Mouse (Mus musculus): Measurements from ENCODE around the gene Slc6a6. TPM values are rescaled to one million over a fixed set of nuclear protein-coding genes. Genes with fewer than 3 reads are reported as not detected.
A peak's percentile ranks its signal among the peaks of the same experiment; 100 is the strongest.

Slc6a6 gene
- polyA plus RNA-seq, 1 experiment from 2014 or later, result 59.1 TPM

DNA sequence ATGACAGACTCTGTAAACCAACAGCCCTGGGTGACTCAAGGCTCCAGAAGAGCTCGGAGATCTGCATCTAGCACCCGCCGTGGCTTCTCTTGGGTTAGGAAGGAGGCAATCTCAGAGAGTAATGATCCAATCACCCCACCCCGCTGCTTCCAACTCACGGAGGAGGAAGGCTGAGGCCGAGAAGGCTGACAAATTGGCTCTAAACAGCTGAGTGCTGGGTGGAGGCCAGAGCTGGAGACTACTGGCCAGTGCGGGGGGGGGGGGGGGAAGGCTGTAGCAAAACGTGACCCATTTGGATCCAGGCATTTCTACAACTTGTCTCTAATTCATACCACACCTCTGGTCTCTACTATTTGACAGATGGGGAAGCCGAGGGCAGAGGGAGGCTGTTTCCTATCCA, 95.4 kb downstream of the Slc6a6 start:
- no peak overlapping the region for H3K9ac ChIP-seq (ENCODE audit: low read length)
- no peak overlapping the region for H3K27ac ChIP-seq (ENCODE audit: low read length)
- H3K4me2 ChIP-seq (ENCODE audit: low read depth, low read length), result no peak overlapping the region
- no peak for ATAC-seq (replicated peaks; ENCODE audit: extremely low read depth, insufficient read depth, low FRiP score)
- peaks cover 3% of the 10 kb centered on the region; the same call in 1 of the 2 replicates for H3K36me3 ChIP-seq (ENCODE audit: control insufficient read depth, insufficient read depth)
- 61% methylated on average over 8 of the region's 9 CpGs for WGBS
- H3K4me3 ChIP-seq (ENCODE audit: low read length), result no peak overlapping the region
- no peaks in the 10 kb centered on the region for H3K9me3 ChIP-seq (replicated peaks; ENCODE audit: control insufficient read depth, low read length)
- no peaks in the 10 kb centered on the region for H3K4me1 ChIP-seq (ENCODE audit: control insufficient read depth, insufficient read depth, low read length)
- no peaks in the 10 kb centered on the region for H3K27me3 ChIP-seq (ENCODE audit: control insufficient read depth, insufficient read depth, low read length)

DNA sequence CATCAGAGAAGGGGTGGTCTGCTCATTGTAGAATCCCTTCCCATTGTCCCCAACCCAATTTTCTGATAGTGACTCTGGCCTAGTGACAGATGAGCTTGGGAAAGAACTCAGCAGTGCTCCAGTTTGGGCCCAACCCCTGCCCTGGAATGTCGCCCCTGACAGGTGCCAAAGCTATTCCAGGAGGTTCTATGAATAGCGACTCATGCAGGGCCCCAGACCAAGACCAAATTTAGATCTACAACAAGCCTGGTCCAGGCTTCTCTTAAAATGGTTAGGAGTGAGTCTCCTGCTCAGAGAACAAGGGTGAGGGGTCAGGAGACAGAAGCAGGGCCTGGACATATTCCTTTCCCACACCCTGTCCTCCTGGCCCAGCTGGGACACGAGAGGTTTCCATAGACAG, 101.2 kb downstream of the Slc6a6 start:
- 40% methylated on average over 3 of the region's 3 CpGs for WGBS

DNA sequence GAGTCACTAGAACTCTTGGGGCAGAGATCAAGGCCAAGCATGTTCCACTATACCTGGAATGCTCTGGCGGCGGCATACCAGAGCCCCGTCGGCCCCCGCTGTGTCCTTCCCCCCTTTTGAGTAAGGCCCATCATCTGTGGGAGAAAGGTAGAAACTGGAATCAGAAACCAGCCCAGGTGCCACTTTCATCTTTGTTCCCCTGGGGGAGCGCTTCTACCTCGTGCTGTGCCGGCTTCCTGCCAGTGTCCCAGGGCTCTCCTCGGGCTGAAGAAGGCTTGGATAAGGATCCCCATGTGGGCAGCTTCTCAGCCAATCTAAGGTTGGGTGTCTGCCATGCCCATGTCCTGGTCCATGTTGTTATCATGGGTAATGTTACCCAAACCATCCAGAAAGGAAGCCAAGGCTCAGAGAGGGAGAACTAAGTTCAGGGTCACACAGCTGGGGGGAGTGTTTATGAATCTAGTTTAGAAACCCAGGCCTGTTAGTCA, 104.5 kb downstream of the Slc6a6 start:
- Histone ChIP-seq H3K9ac (ENCODE audit: low read length) (no peak overlapping the region), H3K4me1 (ENCODE audit: control insufficient read depth, insufficient read depth, low read length) (peaks cover 41% of the 10 kb centered on the region), H3K9me3 (replicated peaks; ENCODE audit: control insufficient read depth, low read length) (no peaks in the 10 kb centered on the region), H3K27me3 (ENCODE audit: control insufficient read depth, insufficient read depth, low read length) (no peaks in the 10 kb centered on the region), H3K27ac (ENCODE audit: low read length) (no peak overlapping the region), H3K4me2 (ENCODE audit: low read depth, low read length) (no peak overlapping the region), H3K36me3 (ENCODE audit: control insufficient read depth, insufficient read depth) (no peaks in the 10 kb centered on the region), H3K4me3 (ENCODE audit: low read length) (no peak overlapping the region)
- 71% methylated on average over 9 of the region's 9 CpGs for WGBS
- ATAC-seq (replicated peaks; ENCODE audit: extremely low read depth, insufficient read depth, low FRiP score), result no peak

More for the DNA sequence above, 101.2 kb downstream of the Slc6a6 start:
- Histone ChIP-seq H3K4me2 (ENCODE audit: low read depth, low read length) (no peak overlapping the region; the same call in 1 of the 2 replicates), H3K27ac (ENCODE audit: low read length) (peak overlapping the region; percentile 99), H3K9me3 (replicated peaks; ENCODE audit: control insufficient read depth, low read length) (no peaks in the 10 kb centered on the region), H3K4me1 (ENCODE audit: control insufficient read depth, insufficient read depth, low read length) (peaks cover 16% of the 10 kb centered on the region), H3K36me3 (ENCODE audit: control insufficient read depth, insufficient read depth) (peaks cover 3% of the 10 kb centered on the region; the same call in 1 of the 2 replicates), H3K4me3 (ENCODE audit: low read length) (no peak overlapping the region), H3K9ac (ENCODE audit: low read length) (peak overlapping the region; percentile 63), H3K27me3 (ENCODE audit: control insufficient read depth, insufficient read depth, low read length) (no peaks in the 10 kb centered on the region)
- ATAC-seq (replicated peaks; ENCODE audit: extremely low read depth, insufficient read depth, low FRiP score), result peak; percentile 91

DNA sequence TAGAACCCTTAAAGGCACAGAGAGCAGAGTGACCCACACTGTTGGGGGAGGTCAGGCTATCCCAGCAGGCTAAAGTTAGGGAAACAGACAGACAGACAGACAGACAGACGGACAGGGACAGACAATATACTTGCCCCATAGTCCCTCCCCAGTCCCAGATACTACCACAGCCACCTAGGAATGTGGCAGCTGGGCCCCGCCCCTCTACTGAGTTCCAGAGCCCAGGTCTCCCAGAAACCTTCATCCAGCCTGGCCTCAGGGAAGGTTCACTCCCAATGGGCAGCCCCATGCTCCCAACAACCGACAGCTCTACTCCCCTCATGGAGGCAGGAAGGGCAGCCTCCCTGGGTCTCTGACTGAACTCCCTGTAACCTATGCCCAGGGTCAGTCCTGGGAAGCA, 111.8 kb downstream of the Slc6a6 start:
- Histone ChIP-seq H3K27ac (ENCODE audit: low read length) (peak overlapping the region; percentile 34), H3K4me2 (ENCODE audit: low read depth, low read length) (peak overlapping the region; percentile 70), H3K4me1 (ENCODE audit: control insufficient read depth, insufficient read depth, low read length) (peaks cover 69% of the 10 kb centered on the region), H3K9ac (ENCODE audit: low read length) (peak overlapping the region; percentile 75), H3K36me3 (ENCODE audit: control insufficient read depth, insufficient read depth) (no peaks in the 10 kb centered on the region), H3K27me3 (ENCODE audit: control insufficient read depth, insufficient read depth, low read length) (no peaks in the 10 kb centered on the region), H3K4me3 (ENCODE audit: low read length) (peak overlapping the region; percentile 53), H3K9me3 (replicated peaks; ENCODE audit: control insufficient read depth, low read length) (no peaks in the 10 kb centered on the region)
- WGBS, result 57% methylated on average over 3 of the region's 3 CpGs
- ATAC-seq (replicated peaks; ENCODE audit: extremely low read depth, insufficient read depth, low FRiP score), result peak; percentile 30; the same call in 1 of the 2 replicates

DNA sequence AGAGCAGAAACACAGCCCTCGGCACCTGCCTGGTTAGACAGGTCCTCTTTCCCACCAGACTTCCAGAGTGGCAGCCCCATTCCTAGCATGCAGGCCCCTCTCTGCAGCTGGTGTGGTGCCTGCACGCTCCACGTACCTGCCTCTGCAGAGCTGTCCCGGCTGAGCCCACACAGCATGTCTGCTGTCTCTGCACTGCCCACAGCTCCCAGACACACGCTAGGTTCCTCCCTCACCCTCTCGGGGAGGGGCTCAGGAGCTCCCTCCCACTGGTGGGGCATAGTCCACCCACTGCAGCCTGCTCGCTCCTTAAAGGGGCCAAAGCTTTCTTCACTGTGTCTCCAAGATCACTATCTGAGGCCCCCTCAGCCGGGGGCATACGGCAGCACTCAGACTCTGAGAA, 112.2 kb downstream of the Slc6a6 start:
- Histone ChIP-seq H3K27ac (ENCODE audit: low read length) (peak overlapping the region; percentile 34), H3K27me3 (ENCODE audit: control insufficient read depth, insufficient read depth, low read length) (no peaks in the 10 kb centered on the region), H3K4me1 (ENCODE audit: control insufficient read depth, insufficient read depth, low read length) (peaks cover 68% of the 10 kb centered on the region), H3K9ac (ENCODE audit: low read length) (peak overlapping the region; percentile 75), H3K4me2 (ENCODE audit: low read depth, low read length) (peak overlapping the region; percentile 70), H3K36me3 (ENCODE audit: control insufficient read depth, insufficient read depth) (no peaks in the 10 kb centered on the region), H3K9me3 (replicated peaks; ENCODE audit: control insufficient read depth, low read length) (no peaks in the 10 kb centered on the region), H3K4me3 (ENCODE audit: low read length) (peak overlapping the region; percentile 53)
- 27% methylated on average over 9 of the region's 9 CpGs for WGBS
- ATAC-seq (replicated peaks; ENCODE audit: extremely low read depth, insufficient read depth, low FRiP score), result peak; percentile 79

DNA sequence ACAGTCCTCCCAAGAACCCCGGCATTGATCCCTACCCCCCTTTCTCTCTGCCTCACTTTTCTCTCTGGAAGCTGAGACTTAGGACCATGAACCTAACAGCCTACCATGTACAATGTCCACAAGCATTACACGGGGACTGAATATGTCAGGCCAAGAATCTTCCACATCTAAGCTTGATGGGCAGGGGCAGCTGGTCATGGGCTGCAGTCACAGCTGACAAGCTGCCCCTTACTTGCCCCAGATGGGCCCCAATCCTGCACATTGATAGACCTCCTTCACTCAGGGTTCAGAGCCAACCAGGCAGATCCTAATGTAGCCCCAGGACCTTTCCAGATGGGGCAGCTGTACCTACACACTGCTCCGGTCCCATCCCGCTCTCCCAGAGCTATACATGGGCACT, 112.9 kb downstream of the Slc6a6 start:
- ATAC-seq (replicated peaks; ENCODE audit: extremely low read depth, insufficient read depth, low FRiP score), result no peak
- no peaks in the 10 kb centered on the region for H3K36me3 ChIP-seq (ENCODE audit: control insufficient read depth, insufficient read depth)
- peaks cover 64% of the 10 kb centered on the region for H3K4me1 ChIP-seq (ENCODE audit: control insufficient read depth, insufficient read depth, low read length)
- 83% methylated on average over 4 of the region's 4 CpGs for WGBS
- H3K4me2 ChIP-seq (ENCODE audit: low read depth, low read length), result peak overlapping the region; percentile 70; the same call in 1 of the 2 replicates
- H3K9me3 ChIP-seq (replicated peaks; ENCODE audit: control insufficient read depth, low read length), result no peaks in the 10 kb centered on the region
- no peaks in the 10 kb centered on the region for H3K27me3 ChIP-seq (ENCODE audit: control insufficient read depth, insufficient read depth, low read length)
- H3K27ac ChIP-seq (ENCODE audit: low read length), result 0 out of 2 replicates have a peak overlapping the region, but pooled peaks have one; percentile 8
- peak overlapping the region; percentile 22; the same call in 1 of the 2 replicates for H3K9ac ChIP-seq (ENCODE audit: low read length)
- no peak overlapping the region for H3K4me3 ChIP-seq (ENCODE audit: low read length)

DNA sequence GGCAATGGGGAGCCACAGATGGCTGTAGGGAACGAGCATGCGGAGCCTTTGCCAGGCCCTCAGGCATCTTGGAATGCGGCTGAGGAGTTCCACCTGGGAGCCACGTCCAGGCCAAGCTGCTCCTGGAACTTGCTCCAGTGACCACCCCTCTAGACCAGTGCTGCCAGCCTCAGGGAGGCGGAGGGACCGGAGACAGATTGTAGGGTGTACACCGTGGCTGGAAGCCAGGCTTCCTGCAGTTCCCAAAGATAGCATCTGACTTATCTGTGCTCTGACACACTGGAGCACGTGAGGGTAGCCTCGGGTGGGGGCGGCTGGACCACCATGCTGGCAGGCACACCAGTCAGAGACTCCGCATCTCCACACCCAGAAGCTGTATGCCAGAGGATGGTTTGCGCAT, 114.6 kb downstream of the Slc6a6 start:
- Histone ChIP-seq H3K9ac (ENCODE audit: low read length) (no peak overlapping the region), H3K27ac (ENCODE audit: low read length) (no peak overlapping the region), H3K36me3 (ENCODE audit: control insufficient read depth, insufficient read depth) (no peaks in the 10 kb centered on the region), H3K4me2 (ENCODE audit: low read depth, low read length) (no peak overlapping the region), H3K27me3 (ENCODE audit: control insufficient read depth, insufficient read depth, low read length) (no peaks in the 10 kb centered on the region), H3K9me3 (replicated peaks; ENCODE audit: control insufficient read depth, low read length) (no peaks in the 10 kb centered on the region), H3K4me3 (ENCODE audit: low read length) (no peak overlapping the region), H3K4me1 (ENCODE audit: control insufficient read depth, insufficient read depth, low read length) (peaks cover 50% of the 10 kb centered on the region)
- WGBS, result 36% methylated on average over 12 of the region's 12 CpGs
- ATAC-seq (replicated peaks; ENCODE audit: extremely low read depth, insufficient read depth, low FRiP score), result no peak

DNA sequence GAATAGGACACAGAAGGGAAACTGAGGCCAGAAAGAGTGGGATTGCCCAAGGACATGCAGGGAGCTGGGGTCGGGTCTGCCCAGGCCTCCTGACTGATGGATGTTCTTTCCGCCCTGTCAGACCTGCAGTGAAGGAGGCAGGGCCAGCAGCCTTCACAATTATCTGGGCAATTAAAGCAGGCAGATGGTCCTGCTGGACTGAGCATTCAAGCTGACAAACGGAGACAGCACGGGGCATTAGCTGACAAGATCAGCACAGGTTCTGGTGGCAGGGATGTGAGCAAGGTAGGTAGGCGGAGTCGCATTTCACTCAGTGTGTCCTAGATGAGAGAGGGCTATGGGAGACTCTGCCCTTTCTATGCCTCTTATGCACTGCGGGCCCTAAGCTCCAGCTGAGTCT, 120.3 kb downstream of the Slc6a6 start:
- Histone ChIP-seq H3K4me3 (ENCODE audit: low read length) (no peak overlapping the region), H3K9ac (ENCODE audit: low read length) (peak overlapping the region; percentile 6; the same call in 1 of the 2 replicates), H3K4me2 (ENCODE audit: low read depth, low read length) (peak overlapping the region; percentile 3; the same call in 1 of the 2 replicates), H3K9me3 (replicated peaks; ENCODE audit: control insufficient read depth, low read length) (no peaks in the 10 kb centered on the region), H3K27me3 (ENCODE audit: control insufficient read depth, insufficient read depth, low read length) (peaks cover 14% of the 10 kb centered on the region), H3K36me3 (ENCODE audit: control insufficient read depth, insufficient read depth) (no peaks in the 10 kb centered on the region), H3K27ac (ENCODE audit: low read length) (no peak overlapping the region), H3K4me1 (ENCODE audit: control insufficient read depth, insufficient read depth, low read length) (peaks cover 40% of the 10 kb centered on the region)
- 46% methylated on average over 7 of the region's 7 CpGs for WGBS
- no peak for ATAC-seq (replicated peaks; ENCODE audit: extremely low read depth, insufficient read depth, low FRiP score)

DNA sequence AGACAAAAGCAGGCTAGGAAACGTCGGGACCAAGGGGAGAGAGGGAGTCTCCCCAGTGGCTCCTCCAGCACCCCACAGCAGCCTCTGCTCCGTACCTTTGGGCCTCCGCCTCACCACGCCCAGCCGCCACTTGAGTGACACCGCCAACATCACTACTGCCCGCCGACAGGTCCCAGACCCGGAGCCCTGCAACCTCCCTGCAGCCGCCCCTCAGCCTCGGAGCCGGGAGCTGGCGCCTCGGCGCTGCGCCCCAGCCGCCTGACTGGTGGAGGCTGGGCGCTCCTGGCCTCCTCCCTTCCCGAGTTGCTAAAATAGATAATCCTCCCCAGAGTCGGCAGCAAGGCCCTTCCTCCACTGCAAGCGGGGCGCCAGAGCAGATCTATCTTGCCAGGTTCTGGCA, 123.3 kb downstream of the Slc6a6 start:
- H3K4me3 ChIP-seq (ENCODE audit: low read length), result peak overlapping the region; percentile 50
- H3K27me3 ChIP-seq (ENCODE audit: control insufficient read depth, insufficient read depth, low read length), result peaks cover 15% of the 10 kb centered on the region
- no peaks in the 10 kb centered on the region for H3K9me3 ChIP-seq (replicated peaks; ENCODE audit: control insufficient read depth, low read length)
- peak overlapping the region; percentile 87 for H3K27ac ChIP-seq (ENCODE audit: low read length)
- no peaks in the 10 kb centered on the region for H3K36me3 ChIP-seq (ENCODE audit: control insufficient read depth, insufficient read depth)
- ATAC-seq (replicated peaks; ENCODE audit: extremely low read depth, insufficient read depth, low FRiP score), result peak; percentile 80
- peak overlapping the region; percentile 76 for H3K9ac ChIP-seq (ENCODE audit: low read length)
- H3K4me1 ChIP-seq (ENCODE audit: control insufficient read depth, insufficient read depth, low read length), result peaks cover 31% of the 10 kb centered on the region
- peak overlapping the region; percentile 62 for H3K4me2 ChIP-seq (ENCODE audit: low read depth, low read length)
- WGBS, result under 1% methylated on average over 23 of the region's 23 CpGs

All from heart, embryonic 16.5 days (tissue).